Mouse (Mus musculus) midbrain, postnatal 0 days (tissue): ENCODE results near the gene Cnn2. TPM values are rescaled to one million over a fixed set of nuclear protein-coding genes. Genes with fewer than 3 reads are reported as not detected.
A peak's percentile ranks its signal among the peaks of the same experiment; 100 is the strongest.

Experiments
- ATAC-seq: fragments of 200-750 bp; cut with Nextera tagmentation; 2 replicates; pipeline ENCODE4 v1.8.0; 2017; ENCODE audit warnings: moderate number of reproducible peaks, mild to moderate bottlenecking, moderate TSS enrichment, moderate library complexity; ENCODE audit not compliant: low FRiP score
- DNase-seq: peaks from one replicate; pipeline ENCODE4 v3.0.0-alpha.2; 2015; ENCODE audit warnings: low spot score
- H3K27ac ChIP-seq: fragments of 300-500 bp; sonication (generic); 2 replicates; pipeline ENCODE4 v1.5.1; 2014; ENCODE audit warnings: low read depth, mild to moderate bottlenecking, low read length, mixed read lengths
- H3K27me3 ChIP-seq: fragments of 300-500 bp; sonication (generic); 2 replicates; pipeline ENCODE4 v1.6.1; 2014; ENCODE audit warnings: low read length, control low read depth, mixed read lengths; ENCODE audit not compliant: insufficient read depth
- H3K36me3 ChIP-seq: fragments of 300-500 bp; sonication (generic); 2 replicates; pipeline ENCODE4 v1.6.1; 2014; ENCODE audit warnings: low read length, control low read depth, mixed read lengths; ENCODE audit not compliant: insufficient read depth
- H3K4me1 ChIP-seq: fragments of 300-500 bp; sonication (generic); 2 replicates; pipeline ENCODE4 v1.6.1; 2014; ENCODE audit warnings: mild to moderate bottlenecking, control low read depth, antibody characterized with exemption, low read length, mixed read lengths; ENCODE audit not compliant: insufficient read depth
- H3K4me2 ChIP-seq: fragments of 300-500 bp; sonication (generic); 2 replicates; pipeline ENCODE4 v1.6.1; 2014; ENCODE audit warnings: low read depth, mild to moderate bottlenecking, low read length, mixed read lengths; ENCODE audit not compliant: poor library complexity, severe bottlenecking
- H3K4me3 ChIP-seq: fragments of 300-500 bp; sonication (generic); 2 replicates; pipeline ENCODE4 v1.5.1; 2014; ENCODE audit warnings: low read depth, mild to moderate bottlenecking, low read length, moderate library complexity
- H3K9ac ChIP-seq: fragments of 300-500 bp; sonication (generic); replicated peaks from 2 replicates; pipeline ENCODE4 v1.6.1; 2014; ENCODE audit warnings: mild to moderate bottlenecking, low read length, moderate library complexity, mixed read lengths; ENCODE audit not compliant: poor library complexity, severe bottlenecking
- H3K9me3 ChIP-seq: fragments of 300-500 bp; sonication (generic); 2 replicates; pipeline ENCODE4 v1.6.1; 2016; ENCODE audit warnings: low read length, control low read depth
- CTCF ChIP-seq: IDR thresholded peaks from 2 replicates; pipeline ENCODE4 v1.5.1; 2016; ENCODE audit warnings: antibody characterized with exemption, mild to moderate bottlenecking
- WGBS: fragments of 180-500 bp; shearing (Covaris S2); extraction: QIAGEN DNeasy Blood & Tissue Kit; methylation state at CpG from one replicate; pipeline ENCODE4 v1.1.7; 2014; 5-methylcytosine and 5-hydroxymethylcytosine counted together
- polyA plus RNA-seq: library from polyadenylated mRNA; unstranded; fragments of >200 nt; fragmentation: Nextera tagmentation; extraction: Ambion mirVana; gene quantifications from 2 replicates; pipeline ENCODE4 v1.2.1, GENCODE M21; 2015
- total RNA-seq: library from RNA; depleted of rRNA; stranded (reverse); fragments of >200 nt; gene quantifications from 2 replicates; pipeline ENCODE4 v1.2.3, GENCODE M21; 2014

The Cnn2 gene
- total and polyA plus RNA-seq, 2 experiments from 2014 or later, result 12.6 to 19.5 TPM

DNA sequence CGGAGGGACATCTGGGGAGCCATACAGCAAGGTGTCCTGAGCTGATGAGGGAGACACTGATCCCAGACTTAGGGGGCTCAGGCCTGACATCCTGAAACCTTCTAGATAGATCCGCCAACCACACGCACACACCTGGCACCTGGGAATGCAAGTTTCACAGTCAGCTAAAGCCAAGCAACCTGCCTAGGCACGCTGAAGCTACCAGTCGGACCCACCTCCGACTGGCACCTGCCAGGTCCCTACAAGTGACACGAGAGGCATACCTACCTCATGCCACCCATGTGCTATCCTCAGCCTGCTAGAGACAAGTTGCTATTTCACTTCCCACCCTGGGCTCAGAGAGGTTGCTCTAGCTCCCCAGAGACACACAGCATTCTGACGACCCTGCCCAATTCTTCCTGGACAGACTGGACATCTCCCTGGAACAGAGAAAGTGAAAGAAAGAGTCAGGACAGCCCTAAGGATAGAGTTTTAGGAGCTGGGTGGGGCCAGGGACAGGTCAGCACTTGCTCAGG lies 945 bp downstream of the Cnn2 start:
- Histone ChIP-seq H3K27ac (no peak overlapping the region), H3K9ac (no peak overlapping the region), H3K36me3 (no peaks in the 10 kb centered on the region), H3K27me3 (peaks cover 24% of the 10 kb centered on the region), H3K4me2 (peak overlapping the region; percentile 75), H3K4me3 (peak overlapping the region; percentile 46), H3K4me1 (0 out of 2 replicates have a peak, but pooled peaks cover 2% of the 10 kb centered on the region), H3K9me3 (no peaks in the 10 kb centered on the region)
- ATAC-seq (no peak), DNase-seq (no peak)
- 46% methylated on average over 8 of the region's 8 CpGs for WGBS
- no peak for TF ChIP-seq CTCF

DNA sequence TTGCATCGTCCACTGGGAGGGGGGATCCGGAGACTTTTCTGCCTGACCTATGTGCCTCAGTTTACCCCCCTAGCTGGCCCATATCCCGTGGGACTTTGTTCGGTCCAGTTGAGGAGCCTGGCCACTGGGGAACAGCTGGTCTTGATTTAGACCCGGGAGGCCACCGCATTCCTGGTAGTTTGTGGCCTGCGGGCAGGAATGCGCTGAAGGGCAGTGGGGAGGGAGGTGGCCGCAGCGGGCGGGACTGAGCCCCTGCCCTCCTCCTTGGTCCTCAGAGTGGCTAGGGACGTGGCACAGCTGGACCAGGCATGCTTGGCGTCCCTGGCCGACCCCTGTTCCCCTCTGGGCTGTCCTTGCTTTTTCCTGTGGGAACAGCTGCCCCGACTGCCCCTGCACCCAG lies 1.5 kb downstream of the Cnn2 start:
- Histone ChIP-seq H3K9me3 (no peaks in the 10 kb centered on the region), H3K9ac (no peak overlapping the region), H3K27ac (no peak overlapping the region), H3K4me1 (0 out of 2 replicates have a peak, but pooled peaks cover 2% of the 10 kb centered on the region), H3K4me2 (no peak overlapping the region), H3K36me3 (no peaks in the 10 kb centered on the region), H3K27me3 (peaks cover 24% of the 10 kb centered on the region), H3K4me3 (peak overlapping the region; percentile 46; the same call in 1 of the 2 replicates)
- ATAC-seq, result no peak
- TF ChIP-seq CTCF, result no peak
- WGBS, result 13% methylated on average over 15 of the region's 15 CpGs
- DNase-seq, result no peak

GRCm38 (mm10) chr10:79991099-79991498 lies 2.7 kb downstream of the Cnn2 start:
- no peak for TF ChIP-seq CTCF
- Histone ChIP-seq H3K27me3 (peaks cover 24% of the 10 kb centered on the region), H3K4me2 (no peak overlapping the region), H3K27ac (no peak overlapping the region), H3K9ac (no peak overlapping the region), H3K4me1 (0 out of 2 replicates have a peak, but pooled peaks cover 2% of the 10 kb centered on the region), H3K9me3 (no peaks in the 10 kb centered on the region), H3K4me3 (no peak overlapping the region), H3K36me3 (no peaks in the 10 kb centered on the region)
- no peak for DNase-seq
- ATAC-seq, result no peak
- 58% methylated on average over 12 of the region's 12 CpGs for WGBS

GRCm38 (mm10) chr10:79991548-79991947 lies 3.2 kb downstream of the Cnn2 start:
- H3K27ac ChIP-seq, result no peak overlapping the region
- H3K27me3 ChIP-seq, result peaks cover 24% of the 10 kb centered on the region
- no peak overlapping the region for H3K9ac ChIP-seq
- 0 out of 2 replicates have a peak, but pooled peaks cover 2% of the 10 kb centered on the region for H3K4me1 ChIP-seq
- H3K9me3 ChIP-seq, result no peaks in the 10 kb centered on the region
- no peak overlapping the region for H3K4me3 ChIP-seq
- 86% methylated on average over 6 of the region's 6 CpGs for WGBS
- peak; percentile 18; the same call in 1 of the 2 replicates for TF ChIP-seq CTCF
- DNase-seq (no peak), ATAC-seq (no peak)
- no peaks in the 10 kb centered on the region for H3K36me3 ChIP-seq
- no peak overlapping the region for H3K4me2 ChIP-seq

DNA sequence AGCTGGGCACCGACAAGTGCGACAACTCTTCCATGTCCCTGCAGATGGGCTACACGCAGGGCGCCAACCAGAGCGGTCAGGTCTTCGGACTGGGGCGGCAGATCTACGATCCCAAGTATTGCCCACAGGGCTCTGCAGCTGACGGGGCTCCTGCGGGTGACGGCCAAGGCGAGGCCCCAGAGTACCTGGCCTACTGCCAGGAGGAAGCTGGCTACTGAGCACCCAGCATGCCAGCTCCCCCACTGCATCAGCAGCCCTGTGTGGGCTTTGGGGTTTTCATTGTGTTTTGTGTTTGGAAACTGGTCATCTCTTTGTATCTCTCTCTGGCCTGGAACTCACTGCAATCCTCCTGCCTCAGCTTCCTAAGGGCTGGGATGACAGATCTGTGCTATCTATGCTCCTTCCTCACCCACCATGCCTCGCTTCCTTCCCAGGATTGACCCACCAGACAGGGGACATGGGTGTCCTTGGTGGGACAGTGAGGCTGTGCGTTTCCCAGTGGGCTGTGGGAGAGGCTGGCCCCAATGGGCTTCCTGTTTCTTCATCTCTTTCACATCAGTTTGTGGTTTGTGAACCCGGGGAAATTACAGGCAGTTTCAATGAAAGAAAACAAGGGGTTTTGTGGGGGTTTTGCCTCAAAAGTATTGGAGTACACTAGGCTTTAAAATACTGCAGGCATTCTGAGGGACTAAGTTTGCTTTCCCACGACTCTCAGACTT lies 6.2 kb downstream of the Cnn2 start:
- H3K4me3 ChIP-seq, result no peak overlapping the region
- ATAC-seq (no peak), DNase-seq (no peak)
- no peak overlapping the region for H3K4me2 ChIP-seq
- no peaks in the 10 kb centered on the region for H3K9me3 ChIP-seq
- TF ChIP-seq CTCF, result no peak
- no peak overlapping the region for H3K27ac ChIP-seq
- H3K4me1 ChIP-seq, result no peaks in the 10 kb centered on the region
- no peak overlapping the region for H3K9ac ChIP-seq
- H3K36me3 ChIP-seq, result no peaks in the 10 kb centered on the region
- WGBS, result 86% methylated on average over 16 of the region's 16 CpGs
- H3K27me3 ChIP-seq, result peaks cover 5% of the 10 kb centered on the region

DNA sequence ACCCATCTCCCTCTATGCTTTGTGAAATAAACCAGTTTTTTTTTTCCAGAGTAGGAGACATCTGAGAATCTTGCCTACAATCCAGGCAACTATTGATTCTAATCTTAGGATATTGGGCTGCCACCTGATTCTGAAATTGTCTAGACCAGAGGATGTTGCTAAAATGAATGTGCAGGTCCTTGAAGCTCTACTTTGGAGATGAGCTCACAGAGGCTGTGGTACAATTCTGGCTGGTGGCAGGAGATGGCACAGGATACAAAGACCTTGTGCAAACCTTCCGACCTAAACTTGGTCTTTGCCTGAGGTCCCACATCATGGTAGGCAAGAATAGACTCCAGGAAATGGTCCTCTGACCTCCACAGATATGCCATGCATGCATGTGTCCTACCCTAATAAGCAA lies 7.3 kb downstream of the Cnn2 start:
- no peak for TF ChIP-seq CTCF
- Histone ChIP-seq H3K27ac (no peak overlapping the region), H3K4me1 (no peaks in the 10 kb centered on the region), H3K27me3 (no peaks in the 10 kb centered on the region), H3K36me3 (no peaks in the 10 kb centered on the region), H3K9ac (no peak overlapping the region), H3K4me3 (no peak overlapping the region), H3K9me3 (no peaks in the 10 kb centered on the region), H3K4me2 (no peak overlapping the region)
- DNase-seq (no peak), ATAC-seq (no peak)
- WGBS, result 80% methylated on average over 1 of the region's 1 CpGs
